Mouse (Mus musculus): ENCODE measurements around the gene Igfbp5.

The Igfbp5 gene

GRCm38 (mm10) chr1:72839356-72839755, 35.3 kb downstream of the Igfbp5 start:
- no peak for DNase-seq

- no peak for DNase-seq
These were observed 41.1 kb downstream of the Igfbp5 start for GRCm38 (mm10) chr1:72833563-72833962.

- DNase-seq: no peak
These were observed 42.0 kb downstream of the Igfbp5 start for GRCm38 (mm10) chr1:72832715-72833153.

- DNase-seq: no peak
These were observed 44.2 kb downstream of the Igfbp5 start for GRCm38 (mm10) chr1:72830485-72830884.

- no peak for DNase-seq
These were observed 45.8 kb downstream of the Igfbp5 start for GRCm38 (mm10) chr1:72828843-72829242.

- no peak for DNase-seq
These were observed 47.0 kb downstream of the Igfbp5 start for GRCm38 (mm10) chr1:72827411-72828315.

- DNase-seq: no peak
These were observed 47.8 kb downstream of the Igfbp5 start for GRCm38 (mm10) chr1:72826931-72827330.

- no peak for DNase-seq
These were observed 48.2 kb downstream of the Igfbp5 start for GRCm38 (mm10) chr1:72826446-72826845.

GRCm38 (mm10) chr1:72825921-72826320, 48.8 kb downstream of the Igfbp5 start:
- DNase-seq: no peak

GRCm38 (mm10) chr1:72825286-72825685, 49.4 kb downstream of the Igfbp5 start:
- no peak for DNase-seq

- DNase-seq: no peak
These were observed 50.0 kb downstream of the Igfbp5 start for GRCm38 (mm10) chr1:72824707-72825101.

GRCm38 (mm10) chr1:72823751-72824706, 50.7 kb downstream of the Igfbp5 start, which contains the start of gene Igfbp2:
Gene Igfbp2 (plus strand): TSS chr1:72824503.
- DNase-seq: no peak

- no peak for DNase-seq
These were observed 51.8 kb downstream of the Igfbp5 start for GRCm38 (mm10) chr1:72822893-72823292.

GRCm38 (mm10) chr1:72819995-72820394, 54.7 kb downstream of the Igfbp5 start:
- DNase-seq: no peak

GRCm38 (mm10) chr1:72815616-72816015, 59.1 kb downstream of the Igfbp5 start:
- DNase-seq: no peak

GRCm38 (mm10) chr1:72815184-72815583, 59.5 kb downstream of the Igfbp5 start:
- DNase-seq: no peak

GRCm38 (mm10) chr1:72813639-72814403, 60.9 kb downstream of the Igfbp5 start:
- DNase-seq: no peak

- DNase-seq: no peak
These were observed 61.5 kb downstream of the Igfbp5 start for GRCm38 (mm10) chr1:72813089-72813638.

GRCm38 (mm10) chr1:72811061-72811460, 63.6 kb downstream of the Igfbp5 start:
- DNase-seq: no peak

GRCm38 (mm10) chr1:72809951-72810675, 64.6 kb downstream of the Igfbp5 start:
- DNase-seq: no peak

- no peak for DNase-seq
These were observed 65.4 kb downstream of the Igfbp5 start for GRCm38 (mm10) chr1:72809304-72809703.
